Mouse (Mus musculus) urinary bladder, postnatal 10 days (tissue): ENCODE results near the gene Clybl.

Experiments
- DNase-seq: peaks from one replicate; pipeline ENCODE4 v3.0.0; 2022; ENCODE audit warnings: low spot score

The Clybl gene

DNA sequence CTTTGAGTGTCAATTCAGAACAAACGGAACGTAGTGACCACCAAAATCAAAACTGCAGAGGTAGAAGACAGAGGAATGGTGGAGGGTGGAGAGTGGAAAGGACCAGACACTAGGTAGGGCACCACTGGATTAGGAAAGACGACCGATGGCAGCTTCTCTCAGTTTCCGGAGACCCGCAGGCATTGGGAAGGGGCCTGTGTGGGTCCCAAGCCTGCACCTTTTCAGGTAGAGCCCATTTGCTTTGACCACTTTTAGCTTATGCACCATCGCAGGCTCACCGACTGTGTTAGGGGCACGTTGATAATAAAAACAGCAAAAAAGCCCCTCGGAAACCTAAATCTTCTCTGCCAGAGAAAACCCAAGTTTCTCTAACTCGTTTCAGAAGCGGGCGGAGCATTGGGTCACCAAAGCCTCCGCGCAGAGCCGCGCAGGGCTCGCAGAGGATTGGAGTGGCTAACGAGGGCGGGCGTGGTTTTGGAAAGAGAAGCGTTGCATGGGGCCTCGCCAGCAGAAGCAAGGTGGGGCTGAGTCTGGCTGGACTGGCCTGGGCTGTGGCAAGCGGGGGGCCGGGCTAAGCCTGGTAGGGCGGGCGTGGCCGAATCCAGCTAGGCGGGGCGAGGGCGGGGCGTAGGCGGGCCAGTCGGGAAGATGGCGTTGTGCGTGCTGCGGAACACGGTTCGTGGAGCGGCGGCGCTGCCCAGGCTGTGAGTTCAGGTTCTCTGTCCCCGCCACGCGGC lies at the start of gene Clybl:
Gene Clybl, plus strand, starts transcription at position 627 of the 737 bp plus-strand sequence.
- DNase-seq, result peak; percentile 83

DNA sequence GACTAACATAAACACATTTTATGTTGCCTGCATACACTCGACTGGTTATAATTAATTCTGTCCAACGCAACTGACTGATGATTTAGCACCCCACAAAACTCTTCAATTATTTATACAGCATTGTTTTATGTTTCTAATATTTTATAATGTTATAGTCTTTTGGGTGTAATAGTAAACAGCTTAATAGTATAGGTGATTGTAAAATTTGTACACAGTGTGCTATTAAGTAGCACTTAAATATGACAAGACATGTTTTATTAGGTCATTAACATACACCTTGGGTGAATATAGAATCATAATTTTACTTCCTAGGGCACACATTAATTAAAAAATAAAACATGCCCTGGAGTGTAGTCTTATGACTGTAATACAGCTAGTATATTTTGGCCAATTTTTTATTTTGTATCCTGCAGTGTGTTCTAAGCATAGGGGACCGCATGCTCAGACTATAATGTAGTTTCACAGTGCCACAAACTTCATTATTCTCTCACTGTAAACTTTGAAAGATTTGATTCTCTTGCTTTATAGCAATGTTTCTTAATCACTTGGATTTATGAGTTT lies 45.1 kb upstream of the Clybl start:
- no peak for DNase-seq

DNA sequence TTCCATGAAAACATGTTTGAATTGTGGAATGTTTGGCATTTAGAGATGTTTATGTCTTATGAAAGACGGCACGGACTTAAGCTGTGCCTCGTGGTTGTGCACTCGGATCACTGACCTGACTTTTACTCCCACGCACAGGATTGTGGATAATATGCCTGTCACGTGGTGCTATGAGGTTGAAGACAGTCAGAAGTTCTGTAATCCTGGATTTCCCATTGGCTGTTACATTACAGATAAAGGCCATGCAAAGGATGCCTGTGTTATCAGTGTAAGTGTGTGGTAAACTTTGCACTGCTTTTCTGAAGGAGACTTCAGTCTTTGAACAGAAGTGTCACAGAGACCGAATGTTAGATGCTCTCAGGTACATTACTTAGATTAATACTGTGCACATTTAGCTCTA lies 44.3 kb upstream of the Clybl start:
- DNase-seq, result no peak

DNA sequence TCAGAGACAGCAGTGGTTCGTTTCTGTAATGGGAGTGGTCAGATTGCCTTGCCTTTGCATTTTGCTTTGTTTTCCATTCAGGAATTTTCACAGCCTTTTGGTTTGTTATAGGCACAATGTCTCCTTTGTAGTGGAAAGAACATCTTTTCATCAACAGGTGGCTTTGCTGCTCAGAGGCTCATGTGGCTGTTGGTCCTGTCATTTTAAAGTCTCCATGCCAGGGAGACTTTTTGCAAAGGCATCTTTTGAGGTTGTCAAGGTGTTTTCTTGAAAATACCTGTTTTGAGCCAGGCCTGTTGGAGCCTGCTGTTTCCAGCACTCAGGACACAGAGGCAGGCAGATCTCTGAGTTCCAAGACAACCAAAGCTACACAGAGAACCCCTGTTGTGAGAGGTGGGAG lies 41.4 kb upstream of the Clybl start:
- DNase-seq, result no peak

DNA sequence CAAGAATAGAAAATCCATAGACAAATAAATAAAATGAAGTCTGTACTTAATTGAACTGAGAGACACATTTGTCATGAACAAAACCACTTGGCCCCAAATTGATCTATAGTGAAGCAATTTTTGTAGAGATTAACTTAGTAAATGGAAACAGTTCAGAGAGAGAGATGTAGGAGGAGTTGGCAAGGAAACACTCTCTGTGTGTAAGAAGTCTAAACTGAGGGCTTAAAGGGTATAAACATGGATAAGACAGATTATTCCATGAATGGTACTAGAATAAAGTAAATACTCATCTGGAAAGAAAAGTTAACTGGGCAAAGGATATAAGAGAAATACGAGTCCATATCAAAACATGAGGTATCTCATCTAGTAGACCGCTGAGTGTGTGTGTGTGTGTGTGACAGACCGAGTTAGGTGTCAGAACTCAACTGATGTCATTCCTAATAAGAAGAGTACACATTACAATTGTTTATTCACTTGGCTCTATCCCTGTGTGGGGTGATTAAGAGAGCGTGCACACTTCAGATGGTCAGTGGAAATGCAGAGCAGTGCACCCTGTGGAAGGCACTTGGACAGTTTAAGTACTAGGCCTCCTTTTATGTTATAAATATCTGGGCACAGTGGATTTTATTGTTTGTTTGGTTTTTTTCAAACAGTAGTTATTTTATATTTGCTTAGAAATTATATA lies 37.8 kb upstream of the Clybl start:
- no peak for DNase-seq

DNA sequence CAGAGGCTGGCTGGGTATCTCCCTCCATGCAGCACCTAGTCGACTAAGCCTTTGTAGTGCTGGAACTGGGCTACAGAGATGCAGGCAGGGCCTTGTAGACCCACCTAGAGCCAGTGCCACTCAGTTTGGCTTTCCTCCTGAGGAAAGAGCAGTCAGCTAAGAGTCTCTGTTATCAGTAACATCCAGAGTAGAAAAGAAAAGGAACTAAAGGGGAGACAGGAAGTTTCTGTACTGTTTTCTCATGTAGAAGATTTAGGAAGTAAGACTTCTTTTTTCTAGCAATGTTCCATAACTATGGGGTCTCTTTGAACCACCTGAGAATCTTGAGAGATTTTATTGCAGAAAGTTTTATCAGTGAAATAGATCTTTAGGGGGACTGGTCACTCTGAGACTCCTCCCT lies 36.1 kb upstream of the Clybl start:
- no peak for DNase-seq

DNA sequence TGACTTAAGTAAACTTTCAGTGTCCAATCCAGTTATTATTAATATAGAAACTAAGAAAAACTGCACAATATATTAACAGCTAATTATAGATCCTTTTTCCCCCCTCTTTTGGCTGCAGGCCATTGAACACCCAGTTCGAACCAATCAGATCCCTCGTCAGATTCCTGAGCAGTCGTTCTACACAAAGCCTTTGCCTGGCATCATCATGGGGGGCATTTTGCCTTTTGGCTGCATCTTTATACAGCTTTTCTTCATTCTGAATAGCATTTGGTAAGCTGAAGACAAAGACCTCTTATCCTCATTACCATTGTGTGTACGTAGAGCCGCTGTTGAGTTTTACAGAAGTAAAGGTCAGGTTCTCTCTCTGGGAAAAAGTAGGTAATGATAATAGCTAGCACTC lies 30.9 kb upstream of the Clybl start:
- no peak for DNase-seq

DNA sequence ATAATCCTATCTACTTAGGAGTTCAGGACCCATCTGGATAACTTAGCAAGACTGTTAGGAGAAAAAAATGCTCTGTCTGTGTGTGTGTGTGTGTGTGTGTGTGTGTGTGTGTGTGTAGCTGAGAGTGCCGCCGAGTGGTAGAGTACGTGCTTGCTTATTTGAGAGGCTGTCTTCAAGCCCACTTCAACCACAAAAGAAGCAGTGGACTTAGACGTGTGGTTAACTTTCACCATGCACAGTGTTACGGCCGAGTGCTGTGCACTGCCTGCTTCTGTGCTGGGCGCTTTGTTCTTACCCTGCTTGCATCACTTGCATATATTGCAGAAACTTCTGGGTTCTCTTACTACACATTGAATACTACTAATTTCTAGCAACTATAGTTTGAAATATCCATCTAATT lies 23.8 kb upstream of the Clybl start:
- DNase-seq, result no peak

DNA sequence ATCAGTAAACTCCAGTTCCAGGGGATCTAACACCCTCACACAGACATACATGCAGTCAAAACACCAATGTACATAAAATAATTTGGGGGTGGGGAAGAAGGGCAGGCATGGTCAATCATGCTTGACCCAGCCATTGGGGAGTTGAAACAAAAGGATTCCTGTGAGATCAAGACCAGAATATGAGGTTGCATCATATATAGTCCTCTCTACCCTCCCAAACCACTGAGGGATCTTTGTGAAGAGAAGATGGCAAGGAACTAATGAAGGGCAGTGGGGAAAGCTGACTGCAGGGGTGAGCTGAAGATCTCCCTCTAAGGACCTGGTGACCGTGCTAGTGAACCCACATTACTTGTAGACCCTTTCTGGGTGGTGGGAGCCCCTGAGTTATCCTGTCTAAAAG lies 20.6 kb upstream of the Clybl start:
- DNase-seq, result no peak

DNA sequence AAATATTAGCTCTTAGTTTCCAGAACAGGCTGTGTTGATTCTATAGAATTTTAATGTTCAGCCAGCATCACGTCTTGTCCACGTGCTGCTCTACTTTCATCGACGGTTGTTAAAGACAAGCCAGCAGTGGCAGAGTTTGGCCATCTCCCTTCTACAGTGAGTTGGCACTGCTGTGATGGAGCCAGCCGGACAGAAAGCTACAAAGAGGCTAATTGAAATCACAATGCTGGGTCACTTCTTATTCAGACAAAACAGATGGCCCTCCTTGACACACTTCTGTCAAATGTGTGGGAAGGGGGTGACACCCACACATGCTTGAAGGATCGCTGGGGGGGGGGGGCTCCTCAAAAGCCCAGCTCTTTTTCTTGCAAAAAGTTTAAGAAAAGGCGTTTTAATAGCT lies 12.6 kb upstream of the Clybl start:
- DNase-seq, result no peak

DNA sequence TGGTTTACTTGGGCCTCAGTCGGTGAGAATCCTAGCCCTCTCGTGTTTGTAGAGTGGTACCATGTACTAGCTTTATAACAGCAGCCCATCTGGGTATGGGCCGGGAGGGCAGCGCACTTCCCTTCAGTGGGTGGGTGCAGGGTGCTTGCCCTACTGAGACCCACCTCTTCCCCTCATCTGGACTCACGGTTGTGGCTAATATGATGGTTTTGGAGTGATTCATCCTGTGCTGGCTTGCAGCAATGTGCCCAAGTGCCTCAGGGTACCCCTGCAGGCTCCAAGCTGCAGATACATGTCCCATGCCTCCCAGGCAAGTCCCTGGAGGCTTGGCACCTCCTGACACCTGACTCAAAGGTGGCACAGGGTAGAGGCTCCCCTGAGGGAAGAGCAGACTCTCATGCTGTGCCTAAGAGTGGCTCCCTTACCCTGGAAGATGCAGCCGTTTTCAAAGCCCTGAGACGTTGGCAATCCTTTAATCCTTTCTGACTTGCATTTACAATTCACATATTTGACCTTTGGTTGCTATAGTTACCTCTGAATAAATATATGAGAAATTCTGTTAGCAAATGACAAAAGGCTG lies 11.2 kb upstream of the Clybl start:
- DNase-seq, result no peak

DNA sequence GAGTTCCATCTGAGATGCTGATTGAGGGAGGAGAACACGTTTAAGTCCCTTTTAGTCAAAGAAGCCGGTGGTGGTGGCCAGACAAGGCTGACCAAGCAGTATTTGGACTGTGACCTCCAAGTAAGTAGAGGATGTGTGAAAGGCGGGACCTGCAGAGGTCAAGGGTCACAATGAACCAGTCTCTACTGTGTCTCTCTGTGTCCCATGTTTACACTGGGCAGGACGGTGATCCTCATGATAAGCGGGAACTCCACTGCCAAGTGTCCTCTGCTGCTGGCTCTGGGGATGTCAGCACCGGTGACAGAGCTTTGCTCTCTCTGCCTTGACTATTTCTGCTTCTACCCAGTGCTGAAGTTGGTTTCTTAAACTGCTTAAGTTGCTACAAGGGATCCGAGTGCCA lies 10.5 kb upstream of the Clybl start:
- no peak for DNase-seq

DNA sequence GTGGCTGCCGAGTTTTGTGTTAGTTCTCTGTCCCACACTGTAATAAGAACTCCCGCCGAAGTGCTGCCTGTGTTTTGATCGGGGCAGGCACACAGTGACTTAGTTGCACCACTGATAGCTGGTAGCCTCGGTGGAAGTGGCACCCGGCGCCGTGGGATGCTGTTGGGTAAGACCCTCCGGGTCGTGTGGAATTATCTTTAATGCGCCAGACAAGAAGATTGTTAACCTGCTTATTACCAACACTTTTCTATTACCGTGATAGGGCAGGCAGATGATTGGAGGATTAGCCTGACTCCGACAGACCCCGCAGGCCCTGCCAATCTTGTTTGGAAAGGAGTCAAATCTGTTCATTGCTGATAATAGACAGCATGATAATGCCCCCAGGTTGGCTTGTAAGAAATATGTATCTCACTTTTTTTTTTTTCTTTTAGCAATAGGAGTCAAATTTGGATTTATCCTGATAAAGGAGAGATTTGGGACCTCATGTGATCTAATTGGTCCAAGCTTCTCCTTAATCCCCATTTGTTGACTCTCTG lies 5.2 kb upstream of the Clybl start:
- DNase-seq, result no peak

DNA sequence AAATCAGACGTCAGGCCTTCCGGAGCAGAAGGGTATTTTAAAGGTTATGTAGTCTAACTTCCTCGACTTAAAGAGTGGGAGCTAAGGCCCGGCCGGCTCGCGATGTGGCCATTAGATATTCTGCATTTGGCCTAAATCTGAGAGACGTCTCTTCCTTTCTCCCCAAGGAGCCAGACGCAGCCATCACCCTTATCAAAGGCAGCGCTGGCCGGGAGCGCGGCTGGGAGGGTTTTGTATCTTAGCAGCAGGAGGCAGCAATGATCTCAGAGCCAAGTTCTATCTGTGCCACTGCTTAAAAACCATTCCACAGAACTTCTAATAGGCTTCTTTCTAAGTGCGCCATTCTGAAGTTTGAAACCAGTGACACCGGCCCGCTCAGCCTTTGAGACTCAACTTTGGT lies 2.2 kb upstream of the Clybl start:
- DNase-seq, result no peak

DNA sequence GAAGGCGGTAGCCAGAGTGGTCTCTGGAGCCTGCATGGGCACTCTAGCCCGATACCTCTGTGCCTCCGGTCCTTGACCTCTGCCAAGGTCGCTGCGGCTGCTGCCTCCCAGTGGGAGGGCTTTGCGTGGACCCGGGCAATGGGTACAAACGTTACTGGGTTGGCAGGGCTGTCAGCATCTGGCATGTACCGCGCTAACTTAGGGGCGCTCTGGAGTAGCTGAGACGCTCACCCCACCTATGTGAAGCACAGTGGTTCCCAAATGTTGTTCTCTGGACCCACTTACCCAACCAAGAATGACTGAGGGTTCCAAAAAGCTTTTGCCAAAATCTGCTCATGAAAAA lies 282 bp downstream of the Clybl start:
- DNase-seq, result no peak

DNA sequence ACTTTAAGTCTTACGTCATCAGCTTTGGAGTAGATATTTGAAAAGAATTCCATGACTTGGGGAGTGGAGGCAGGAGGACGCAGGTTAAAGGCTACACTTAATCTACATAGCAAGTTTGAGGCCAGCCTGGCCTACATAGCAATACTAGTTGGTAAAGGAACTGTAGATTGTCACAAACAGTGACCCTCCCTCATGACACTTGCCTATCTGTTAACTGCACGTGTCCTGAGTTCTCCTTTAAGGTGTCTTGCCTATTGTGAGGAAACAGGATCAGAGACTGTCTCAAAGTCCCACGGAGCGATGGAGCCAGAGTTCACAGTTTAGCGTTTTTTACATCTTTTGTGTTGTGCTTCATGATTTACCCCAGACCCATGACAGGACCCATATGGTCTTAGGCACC lies 716 bp downstream of the Clybl start:
- no peak for DNase-seq

DNA sequence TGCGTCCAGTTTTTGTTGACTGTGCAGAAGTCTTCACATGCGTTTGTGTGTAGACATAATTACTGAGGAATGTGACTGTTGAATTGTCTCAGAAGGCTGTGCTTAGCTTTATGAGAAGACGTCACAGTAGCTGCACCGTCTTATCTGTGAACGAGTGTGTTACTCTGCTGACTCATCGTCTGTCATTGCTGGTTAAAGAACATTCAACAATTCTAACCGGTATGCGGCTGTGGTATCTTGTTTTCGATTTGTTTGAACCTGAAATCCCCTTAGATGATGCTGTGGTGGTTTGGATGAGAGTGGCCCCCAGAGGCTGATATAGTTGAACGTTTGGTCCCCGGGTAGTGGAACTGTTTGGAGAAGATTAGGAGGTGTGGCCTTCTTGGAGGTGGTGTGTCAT lies 2.5 kb downstream of the Clybl start:
- DNase-seq, result no peak

DNA sequence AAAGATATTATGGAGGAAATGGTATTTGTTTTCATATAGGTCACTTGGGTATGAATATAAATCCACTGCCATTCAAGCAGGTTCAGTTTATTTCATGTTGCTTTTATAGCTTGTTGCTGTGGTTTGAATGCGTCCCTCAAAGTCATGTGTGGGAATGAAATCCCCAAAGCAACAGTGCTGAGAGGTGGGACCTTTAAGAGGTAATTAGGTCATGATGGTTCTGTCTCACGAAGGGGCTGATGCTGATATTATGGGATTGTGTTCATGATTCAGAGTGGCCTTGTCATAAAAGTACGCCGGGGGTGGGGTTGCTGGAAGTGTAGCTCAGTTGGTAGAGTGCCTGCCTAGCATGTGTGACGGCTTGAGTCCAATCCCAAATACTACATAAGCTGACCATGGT lies 6.7 kb downstream of the Clybl start:
- DNase-seq, result no peak

DNA sequence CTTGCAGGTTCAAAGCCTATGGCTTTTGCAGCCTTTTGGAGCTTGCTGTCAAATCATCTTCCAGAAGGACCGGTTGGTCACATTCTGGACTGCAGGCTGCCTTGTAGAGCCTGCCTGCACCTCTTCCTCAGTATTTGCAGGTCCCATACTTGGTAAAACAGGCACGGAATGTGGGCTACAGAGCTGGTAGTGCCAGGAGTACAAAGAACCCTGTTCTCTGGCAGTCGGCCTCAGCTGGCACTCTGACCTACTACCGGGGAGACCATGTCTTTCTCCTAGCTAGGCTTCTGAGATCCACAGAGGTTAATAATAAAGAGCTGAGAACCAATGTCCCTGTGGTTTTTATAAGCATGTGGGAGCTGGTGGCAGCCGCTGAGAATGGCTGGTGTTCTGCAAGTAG lies 8.4 kb downstream of the Clybl start:
- DNase-seq, result no peak

DNA sequence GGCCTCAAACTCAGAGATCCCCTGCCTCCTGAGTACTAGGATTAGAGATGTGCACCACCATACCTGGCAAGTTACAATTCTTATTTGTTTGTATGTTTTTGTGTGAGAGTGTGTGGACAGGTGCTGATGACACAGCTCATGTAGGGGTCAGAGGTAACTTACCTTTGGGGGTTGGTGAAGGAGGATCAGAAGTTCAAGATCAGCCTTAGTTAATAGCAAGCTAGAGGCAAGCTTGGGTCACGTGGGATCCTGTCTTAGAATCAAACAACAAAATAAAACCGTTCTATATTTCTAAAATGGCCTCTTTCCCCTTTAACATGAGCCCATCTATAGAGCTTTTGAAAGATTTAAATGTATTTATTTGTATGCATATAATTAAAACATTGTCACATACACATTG lies 9.0 kb downstream of the Clybl start:
- DNase-seq, result no peak

DNA sequence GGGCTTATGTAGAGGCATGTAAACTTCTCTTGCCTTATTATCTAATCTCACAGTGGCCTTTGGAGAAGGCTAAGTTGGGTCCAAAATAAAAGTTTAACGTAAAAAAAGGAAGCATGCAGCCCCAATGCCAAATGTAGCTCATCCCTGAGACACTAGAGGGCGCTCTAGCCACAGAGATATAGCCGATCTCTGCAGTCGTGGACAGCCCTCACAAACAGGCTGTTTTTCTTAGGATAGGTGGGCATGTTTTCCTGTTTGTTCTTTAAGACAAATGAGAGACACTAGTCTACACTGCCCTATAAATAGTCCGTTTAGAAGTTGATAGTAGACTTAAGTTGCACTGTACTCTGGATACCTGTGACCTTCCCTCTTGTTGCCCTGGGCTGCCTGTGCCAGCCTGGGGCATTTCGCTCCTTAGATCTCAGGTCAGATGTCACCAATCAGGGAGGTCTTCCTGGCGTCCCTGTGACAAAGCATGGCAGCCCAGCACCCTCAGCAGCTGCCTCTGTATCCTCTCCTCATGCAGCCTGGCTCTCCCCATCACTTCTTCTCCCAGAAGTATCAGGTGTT lies 9.5 kb downstream of the Clybl start:
- DNase-seq, result no peak

DNA sequence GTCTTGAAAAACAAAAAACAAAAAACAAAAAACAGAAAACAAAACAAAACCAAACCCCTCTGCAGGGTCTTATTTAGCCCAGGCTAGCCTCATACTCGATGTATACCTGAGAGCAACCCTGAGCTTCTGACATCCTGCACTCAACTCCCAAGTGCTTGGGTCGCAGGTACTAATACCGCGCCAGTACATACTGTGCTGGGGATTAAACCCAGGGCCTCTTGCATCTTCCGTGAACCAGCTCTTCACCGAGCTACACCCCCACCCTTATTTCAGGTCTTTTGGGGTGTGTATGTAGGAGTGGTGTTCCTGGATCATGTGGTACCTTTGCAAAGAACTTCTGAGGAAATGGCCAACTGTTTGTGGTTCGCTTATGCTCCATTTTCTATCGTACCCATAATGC lies 13.1 kb downstream of the Clybl start:
- no peak for DNase-seq

DNA sequence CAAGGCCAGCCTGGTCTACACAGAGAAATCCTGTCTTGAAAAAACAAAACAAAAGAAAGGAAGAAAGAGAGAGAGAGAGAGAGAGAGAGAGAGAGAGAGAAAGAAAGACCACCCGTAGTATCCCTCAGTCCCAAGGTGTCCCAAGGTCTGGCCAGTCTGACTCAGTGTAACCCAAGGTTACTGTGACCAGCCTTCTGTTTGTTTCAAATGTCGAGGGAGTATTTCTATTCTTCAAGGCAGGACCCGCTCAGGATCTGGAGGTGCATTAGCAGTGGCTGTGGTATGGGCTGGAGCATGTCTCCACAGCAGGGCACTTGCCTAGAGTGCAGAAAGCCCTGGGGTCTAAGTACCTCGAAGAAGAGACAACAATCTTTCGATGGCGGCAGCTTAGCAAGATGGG lies 15.3 kb downstream of the Clybl start:
- no peak for DNase-seq
